Mouse (Mus musculus) embryo, embryonic 9.5 days (tissue): ENCODE data around the gene Hoxb3.

Source experiments
- DNase-seq: peaks from one replicate; pipeline ENCODE4 v3.0.0-alpha.2; 2017; ENCODE audit errors: extremely low spot score

Gene Hoxb3

DNA sequence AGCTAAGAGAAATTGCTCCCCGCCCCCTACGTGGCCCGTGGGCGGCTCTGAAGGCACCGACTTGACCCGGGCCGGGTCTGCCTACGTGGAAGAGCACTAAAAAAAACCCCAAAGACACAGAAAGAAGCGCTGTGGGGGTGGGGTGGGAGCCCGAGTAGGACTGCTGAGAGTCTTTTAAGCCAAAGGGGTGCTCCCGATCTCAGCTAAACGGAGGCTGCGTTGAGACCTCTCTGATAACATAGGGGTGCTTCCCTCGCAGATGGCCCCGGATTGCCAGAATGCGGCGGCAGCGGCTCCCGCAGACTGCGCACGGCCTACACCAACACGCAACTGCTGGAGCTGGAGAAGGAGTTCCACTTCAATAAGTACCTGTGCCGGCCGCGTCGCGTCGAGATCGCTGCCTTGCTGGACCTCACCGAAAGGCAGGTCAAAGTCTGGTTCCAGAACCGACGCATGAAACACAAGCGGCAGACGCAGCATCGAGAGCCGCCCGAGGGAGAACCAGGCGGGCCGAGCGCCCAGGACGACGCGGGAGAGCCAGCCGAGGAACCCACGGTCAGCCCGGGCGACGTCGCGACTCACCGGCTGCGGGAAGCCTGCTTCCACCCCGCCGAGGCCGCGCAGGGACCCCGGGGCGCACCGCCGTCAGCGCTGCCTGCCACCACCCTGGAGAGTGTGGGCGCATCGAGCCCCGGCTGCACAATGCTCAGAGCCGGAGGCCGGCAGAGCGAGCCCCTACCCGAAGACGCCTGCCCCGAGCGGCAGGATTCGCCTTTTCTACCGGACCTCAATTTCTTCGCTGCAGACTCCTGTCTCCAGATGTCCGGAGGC is 29.8 kb downstream of the Hoxb3 start:
- DNase-seq: peak; percentile 74

DNA sequence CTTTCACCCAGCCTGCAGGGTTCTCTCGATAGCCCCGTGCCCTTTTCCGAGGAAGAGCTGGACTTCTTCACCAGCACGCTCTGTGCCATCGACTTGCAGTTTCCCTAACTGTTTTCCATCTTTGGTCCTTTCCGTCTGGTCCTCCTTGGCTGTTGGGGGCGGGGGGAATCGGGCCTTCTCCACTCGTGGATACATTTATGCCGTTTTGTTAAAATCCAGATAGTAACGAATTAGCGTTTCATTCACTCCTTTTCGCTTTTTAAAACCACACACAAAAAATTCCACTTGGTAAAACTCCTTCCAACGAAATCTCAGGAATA is 30.4 kb downstream of the Hoxb3 start:
- DNase-seq: no peak

DNA sequence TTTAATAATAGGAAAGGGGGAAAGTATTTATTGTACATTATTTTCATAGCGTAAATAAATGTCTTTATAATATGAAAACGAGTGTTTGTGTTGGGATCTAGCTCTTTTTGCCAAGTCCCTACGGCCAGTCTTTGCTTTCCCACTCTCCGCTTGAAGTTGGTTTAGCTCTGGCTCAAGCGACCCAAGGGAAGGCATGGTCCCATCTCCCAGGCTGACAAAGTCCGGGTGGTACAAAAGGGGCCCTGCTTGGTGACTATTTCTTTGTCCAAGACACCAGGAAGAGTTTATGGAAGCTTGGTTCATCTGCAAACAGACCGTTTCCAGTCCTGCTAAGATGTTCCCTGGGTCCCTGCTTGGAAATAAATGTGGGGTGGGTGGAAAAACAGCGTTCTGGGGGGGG is 30.8 kb downstream of the Hoxb3 start:
- DNase-seq: no peak

DNA sequence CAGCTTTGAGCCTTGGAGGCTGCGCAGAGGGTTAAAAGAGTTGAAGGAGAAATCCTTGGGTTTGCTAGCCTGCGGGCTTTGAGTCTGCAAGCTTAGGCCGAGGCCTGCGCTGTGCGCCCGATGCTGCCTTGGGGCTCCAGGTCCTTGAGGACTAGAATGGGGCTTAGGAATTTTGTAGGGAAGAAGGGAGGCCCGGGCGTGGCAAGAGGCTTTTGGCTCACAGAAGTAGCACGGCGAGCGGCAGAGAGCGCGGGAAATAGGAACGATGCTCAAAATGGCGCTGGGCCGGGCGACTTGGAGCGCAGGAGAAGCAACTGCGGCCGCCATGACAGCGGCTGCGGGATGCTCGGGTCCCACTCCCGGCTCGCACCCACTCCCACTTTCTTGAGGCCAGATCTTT is 31.2 kb downstream of the Hoxb3 start:
- peak; percentile 84 for DNase-seq

DNA sequence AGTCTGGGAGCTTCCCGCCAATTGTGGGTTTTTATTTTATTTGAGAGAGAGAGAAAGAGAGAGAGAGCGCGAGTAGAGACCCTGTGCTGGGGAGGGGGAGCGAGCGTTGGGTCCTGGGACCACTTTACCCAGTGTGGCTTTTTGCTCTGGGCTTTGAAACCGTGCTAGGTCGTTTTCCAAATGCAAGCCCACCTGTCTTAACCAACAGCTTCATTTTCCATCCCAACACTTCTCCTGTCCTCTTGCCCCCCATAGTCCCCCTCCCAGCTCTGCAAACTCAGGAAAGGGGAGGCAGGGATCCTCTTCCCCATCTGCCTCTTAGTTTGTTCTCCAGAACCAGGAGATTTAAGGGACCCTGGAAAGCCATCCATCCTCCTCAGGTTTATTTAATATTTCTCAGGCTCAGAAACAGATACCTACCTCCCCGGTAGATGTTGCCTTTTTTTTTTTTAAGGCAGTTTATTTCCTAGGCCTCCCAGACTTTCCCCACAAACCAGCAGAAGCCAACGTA is 31.7 kb downstream of the Hoxb3 start:
- DNase-seq: no peak

DNA sequence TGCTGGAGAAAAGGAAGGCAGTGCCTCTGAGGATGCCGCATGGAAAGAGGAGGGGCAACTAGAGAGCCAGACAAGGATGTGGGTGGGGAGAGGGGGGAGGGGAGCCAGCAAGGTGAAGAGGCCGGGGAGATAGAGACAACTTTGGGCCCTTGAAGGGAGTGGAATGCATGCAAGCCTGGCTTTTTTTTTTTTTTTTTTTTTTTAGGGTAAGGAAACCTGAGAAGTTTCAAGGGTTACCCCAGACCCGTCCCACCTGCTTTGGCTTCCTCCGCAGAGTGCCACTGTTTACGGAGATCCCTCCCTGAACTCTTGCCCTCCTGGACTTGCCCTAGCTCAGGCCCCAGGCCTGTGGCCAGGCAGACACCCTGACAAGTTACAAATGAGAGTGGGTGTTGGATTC is 40.7 kb downstream of the Hoxb3 start:
- DNase-seq: peak; percentile 72

DNA sequence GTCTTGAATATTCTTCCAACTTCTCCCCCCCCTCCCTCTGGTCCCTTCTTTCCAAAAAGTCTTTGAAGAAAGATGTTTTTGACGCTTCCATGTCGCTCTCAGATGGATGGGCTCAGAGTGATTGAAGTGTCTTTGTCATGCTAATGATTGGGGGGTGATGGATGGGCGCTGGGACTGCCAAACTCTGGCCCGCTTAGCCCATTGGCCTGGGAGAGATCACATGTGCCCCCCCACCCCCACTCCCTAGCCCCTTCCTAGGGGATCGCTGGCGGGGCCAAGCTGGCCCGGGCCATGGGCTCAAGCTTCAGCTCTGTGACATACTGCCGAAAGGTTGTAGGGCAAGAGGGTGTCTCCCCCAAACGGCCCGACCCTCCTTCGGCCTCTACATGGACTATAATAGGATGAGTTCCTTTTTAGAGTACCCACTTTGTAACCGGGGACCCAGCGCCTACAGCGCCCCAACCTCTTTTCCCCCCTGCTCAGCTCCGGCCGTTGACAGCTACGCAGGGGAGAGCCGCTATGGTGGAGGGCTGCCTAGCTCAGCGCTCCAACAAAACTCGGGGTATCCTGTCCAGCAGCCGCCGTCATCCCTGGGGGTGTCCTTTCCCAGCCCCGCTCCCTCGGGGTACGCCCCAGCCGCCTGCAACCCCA is 42.4 kb downstream of the Hoxb3 start, which contains the start of gene Hoxb1:
Hoxb1 (plus strand) TSS at position 312 of the 651 bp plus-strand sequence.
- DNase-seq: peak; percentile 82

DNA sequence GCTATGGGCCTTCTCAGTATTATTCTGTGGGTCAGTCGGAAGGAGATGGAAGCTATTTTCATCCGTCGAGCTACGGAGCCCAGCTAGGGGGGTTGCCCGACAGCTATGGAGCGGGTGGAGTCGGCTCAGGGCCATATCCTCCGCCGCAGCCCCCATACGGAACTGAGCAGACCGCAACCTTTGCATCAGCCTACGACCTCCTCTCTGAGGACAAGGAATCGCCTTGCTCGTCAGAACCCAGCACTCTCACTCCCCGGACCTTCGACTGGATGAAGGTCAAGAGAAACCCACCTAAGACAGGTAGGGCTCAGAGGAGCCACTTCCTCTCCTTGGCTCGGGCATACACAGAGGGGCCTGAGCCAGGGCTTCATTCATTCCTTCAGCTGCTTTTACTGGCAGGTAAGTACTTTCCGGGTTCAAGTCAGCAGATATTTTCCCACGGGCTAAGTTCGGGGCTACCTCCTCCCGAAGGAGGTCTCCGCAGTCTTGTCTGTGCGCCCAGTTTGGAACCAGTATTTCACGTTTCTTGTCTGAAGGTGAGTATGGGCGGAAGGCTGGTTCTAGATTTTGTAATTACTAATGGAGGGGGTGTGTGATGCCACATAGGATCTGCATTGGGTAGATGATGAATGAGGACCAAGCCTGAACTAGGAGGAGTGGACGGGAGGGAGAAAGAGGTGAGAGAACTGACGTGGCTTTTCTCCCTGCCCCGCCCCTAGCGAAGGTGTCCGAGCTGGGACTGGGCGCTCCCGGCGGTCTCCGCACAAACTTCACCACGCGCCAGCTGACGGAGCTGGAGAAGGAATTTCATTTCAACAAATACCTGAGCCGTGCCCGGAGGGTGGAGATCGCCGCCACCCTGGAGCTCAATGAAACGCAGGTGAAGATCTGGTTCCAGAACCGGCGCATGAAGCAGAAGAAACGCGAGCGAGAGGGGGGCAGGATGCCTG is 43.2 kb downstream of the Hoxb3 start:
- DNase-seq: peak; percentile 39

DNA sequence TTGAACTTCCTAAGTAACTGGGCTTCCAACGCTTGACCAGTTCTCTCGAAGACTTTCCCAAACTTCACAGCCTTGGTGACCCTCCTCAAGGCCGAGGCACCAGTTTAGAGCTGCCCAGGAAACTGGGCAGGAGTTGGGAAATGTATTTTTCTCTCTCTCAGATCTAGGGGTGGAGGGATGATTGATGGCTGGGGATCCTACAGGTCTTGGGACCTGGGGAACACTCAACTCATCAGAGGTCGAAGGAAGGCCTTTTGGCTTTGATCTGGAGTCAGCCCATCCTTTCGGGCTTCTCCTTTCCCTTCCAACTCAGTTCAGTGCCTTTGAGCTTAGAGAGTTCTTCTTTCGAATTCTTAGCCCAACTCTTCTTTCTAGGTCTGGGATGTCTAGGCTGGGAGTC is 44.0 kb downstream of the Hoxb3 start:
- peak; percentile 38 for DNase-seq

DNA sequence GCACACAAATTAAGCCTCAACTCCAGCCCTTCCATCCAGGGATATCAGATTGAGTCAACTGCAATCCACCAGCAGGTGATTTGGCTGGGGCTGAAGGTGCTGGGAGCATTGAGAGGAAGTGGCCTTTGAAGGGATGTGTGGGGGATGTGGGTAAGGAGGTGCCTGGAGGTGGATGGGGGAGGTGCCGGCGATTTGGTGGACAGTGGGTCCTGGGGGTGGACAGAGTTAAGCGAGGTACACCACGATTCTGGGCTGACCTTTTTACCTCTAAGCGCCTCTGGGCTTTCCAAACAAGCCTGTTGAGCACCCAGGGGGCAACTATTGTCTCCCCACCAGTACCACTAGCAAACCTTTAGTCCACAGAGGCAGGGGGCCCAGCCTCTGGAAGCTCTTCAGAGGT is 45.6 kb downstream of the Hoxb3 start:
- peak; percentile 21 for DNase-seq

DNA sequence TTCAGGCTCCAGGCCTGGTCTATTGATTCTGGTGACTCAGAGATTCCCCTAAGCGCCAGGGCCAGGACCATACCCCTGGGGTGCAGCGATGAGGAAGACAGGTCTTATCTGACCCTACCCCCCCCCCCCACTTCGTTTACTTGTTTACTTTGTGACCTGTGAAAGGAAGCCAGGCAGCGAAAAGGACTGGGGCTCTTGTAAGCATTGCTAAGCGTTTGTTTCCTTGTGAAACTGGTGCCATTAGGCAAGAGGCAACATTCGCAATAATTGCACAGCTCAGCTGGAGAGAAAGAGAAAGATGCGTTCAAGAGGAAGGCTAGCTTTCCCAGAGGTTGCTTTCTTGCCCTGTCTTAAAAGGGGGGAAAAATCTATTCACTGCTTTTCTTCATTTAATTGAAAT is 46.0 kb downstream of the Hoxb3 start:
- no peak for DNase-seq

DNA sequence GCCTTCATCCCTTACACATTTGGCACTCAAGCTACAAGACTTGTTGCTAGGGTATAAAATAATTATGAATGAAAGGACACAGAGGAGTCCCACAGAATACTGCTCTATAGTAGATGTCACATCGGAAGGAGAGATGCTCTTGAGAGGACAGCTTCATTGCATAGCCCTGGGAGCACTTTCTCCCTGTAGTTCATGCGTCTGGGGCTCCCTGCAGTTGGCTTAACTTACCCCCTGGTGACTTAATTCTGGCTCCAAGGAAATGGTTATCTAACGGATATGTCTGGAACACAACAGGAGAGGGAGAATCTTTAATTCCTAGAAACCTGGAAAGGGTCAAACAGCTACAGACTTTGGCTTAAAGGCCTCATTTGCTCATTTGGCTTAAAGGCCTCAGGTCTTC is 48.6 kb downstream of the Hoxb3 start:
- no peak for DNase-seq

DNA sequence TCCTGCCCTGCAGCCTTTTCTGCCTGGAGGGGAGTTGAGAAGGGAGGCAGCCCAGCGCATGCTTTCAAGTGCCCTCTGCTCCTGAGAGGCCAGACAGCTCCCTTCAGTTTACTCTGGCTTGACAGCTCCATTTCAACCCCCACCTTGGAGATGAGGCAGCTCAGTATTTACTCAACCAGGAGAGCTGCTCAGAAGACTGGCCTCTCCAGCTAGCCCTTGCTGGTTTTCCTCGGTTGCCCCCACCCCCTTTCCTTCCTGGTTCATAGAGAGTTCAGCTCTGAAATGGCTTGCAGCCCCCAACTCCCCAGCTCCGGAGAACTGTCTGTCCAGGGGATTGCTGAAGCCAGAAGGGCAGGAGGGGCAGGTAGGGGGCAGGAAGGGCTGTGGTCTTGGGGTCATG is 49.4 kb downstream of the Hoxb3 start:
- DNase-seq: peak; percentile 74

DNA sequence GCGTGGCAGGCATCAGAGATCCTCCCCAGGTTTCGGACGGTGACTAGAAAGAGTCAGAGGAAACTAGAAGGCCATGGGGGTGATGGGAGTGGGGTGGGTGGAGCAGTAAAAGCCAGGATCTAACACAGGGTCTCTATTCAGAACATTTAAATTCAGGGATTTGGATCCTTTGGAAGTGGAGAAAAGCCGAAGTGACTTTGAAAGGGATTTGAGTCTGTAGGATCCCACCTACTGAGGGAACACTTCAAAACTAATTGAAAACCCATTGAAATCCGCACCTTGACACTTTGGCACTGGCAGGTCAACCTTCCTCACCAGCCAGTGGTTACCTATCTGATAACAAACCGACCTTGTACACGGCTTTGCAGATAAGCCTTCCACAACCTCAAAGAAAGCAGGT is 51.7 kb downstream of the Hoxb3 start:
- no peak for DNase-seq

DNA sequence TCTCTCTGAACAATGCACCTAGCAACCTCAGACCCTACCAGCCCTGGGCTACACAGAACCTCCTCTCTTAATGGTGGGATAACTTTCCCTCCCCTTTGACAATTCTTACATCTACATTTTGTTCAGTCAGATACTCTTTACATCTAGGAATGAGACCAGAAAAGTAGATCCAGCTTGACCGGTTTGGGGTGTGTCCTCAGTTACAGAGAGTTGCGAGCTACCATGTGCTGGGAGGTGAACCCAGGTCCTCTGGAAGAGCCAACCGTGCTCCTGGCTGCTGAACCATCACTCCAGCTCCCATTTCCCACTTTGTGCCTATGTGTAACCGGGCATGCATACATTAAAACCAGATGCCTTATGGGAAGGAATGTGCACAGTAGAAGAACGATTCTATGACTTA is 60.3 kb downstream of the Hoxb3 start:
- no peak for DNase-seq

DNA sequence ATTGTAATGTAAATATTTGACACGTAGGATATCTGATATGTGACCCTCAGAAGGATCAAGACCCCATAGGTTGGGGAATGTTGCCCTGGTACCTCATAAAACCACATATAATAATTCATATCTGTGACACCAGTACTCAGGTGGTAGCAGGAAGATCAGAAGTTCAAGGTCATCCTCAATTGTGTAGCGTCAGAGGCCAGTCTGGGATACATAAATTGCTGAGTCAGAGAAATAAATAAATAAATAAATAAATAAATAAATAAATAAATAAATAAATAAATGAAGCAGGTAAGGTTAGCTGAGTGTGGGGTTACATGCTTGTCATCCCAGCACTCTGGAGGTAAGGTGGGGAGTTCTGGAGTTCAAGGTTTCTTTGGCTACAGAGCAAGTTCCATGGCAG is 64.5 kb downstream of the Hoxb3 start:
- DNase-seq: no peak

DNA sequence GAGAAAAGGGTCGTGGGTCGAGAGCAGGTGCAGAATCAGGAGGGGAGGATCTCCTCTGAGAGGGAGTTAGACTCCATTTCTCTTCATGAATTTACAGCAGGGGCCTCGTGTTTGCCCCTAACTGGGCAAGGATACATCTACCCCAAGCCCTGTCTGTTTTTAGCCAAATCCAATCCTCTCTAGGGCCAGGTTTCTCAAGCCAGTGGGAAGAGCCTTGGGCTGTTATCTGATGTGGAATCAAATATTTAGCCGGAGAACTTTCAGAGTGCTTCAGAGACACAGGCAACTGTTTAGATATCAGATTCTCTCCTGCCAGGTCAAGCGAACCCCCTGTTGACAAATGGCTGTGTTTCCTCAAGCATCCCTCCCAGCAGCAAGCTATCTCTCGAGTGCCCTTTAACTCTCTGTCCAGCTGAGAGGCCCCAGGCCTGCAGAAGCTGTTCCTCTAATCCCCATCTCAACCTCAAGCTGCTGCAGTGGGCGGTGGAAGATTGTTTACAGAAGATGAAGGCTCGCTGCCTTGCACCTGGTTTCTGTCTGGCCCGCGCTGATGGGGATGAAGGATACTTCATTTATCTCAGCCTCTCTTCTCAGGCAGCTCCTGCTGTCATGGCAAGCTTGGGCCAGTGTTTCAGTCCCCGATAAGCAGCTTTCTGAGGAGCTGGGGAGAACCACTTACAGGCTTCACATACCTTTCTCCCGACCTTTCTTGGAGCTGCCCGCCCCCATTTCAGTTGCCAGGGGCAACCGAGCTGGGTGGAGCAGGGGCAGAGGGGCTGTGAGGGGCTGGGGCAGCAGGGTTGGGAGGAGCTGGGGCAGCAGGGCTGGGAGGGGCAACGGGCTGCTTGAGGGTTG is 73.9 kb downstream of the Hoxb3 start:
- DNase-seq: peak; percentile 73
